Mouse (Mus musculus) heart, postnatal 0 days (tissue): ENCODE data around the gene Gdi2.

Experiments used
- CTCF ChIP-seq: IDR thresholded peaks from 2 replicates; pipeline ENCODE4 v1.5.1; 2016; ENCODE audit warnings: antibody characterized with exemption, control low read depth, low read depth
- EP300 ChIP-seq: IDR thresholded peaks from 2 replicates; pipeline ENCODE4 v1.6.1; 2016; ENCODE audit warnings: antibody characterized with exemption, low read depth

GRCm38 (mm10) chr13:3590789-3591188, 52.9 kb downstream of the Gdi2 start:
- TF ChIP-seq EP300 (no peak), CTCF (peak; percentile 50)
